Mouse (Mus musculus) midbrain, embryonic 12.5 days (tissue): Measurements from ENCODE around the gene Aldh3b2. TPM values are rescaled to one million over a fixed set of nuclear protein-coding genes. Genes with fewer than 3 reads are reported as not detected.

Experiments used
- ATAC-seq: fragments of 200-750 bp; cut with Nextera tagmentation; 2 replicates; pipeline ENCODE4 v1.8.0; 2017; ENCODE audit warnings: low read depth, moderate TSS enrichment, moderate library complexity; ENCODE audit not compliant: low FRiP score
- H3K27ac ChIP-seq: fragments of 300-500 bp; sonication (generic); replicated peaks from 2 replicates; pipeline ENCODE4 v1.5.1; 2016; ENCODE audit warnings: mild to moderate bottlenecking
- H3K27me3 ChIP-seq: fragments of 300-500 bp; sonication (generic); 2 replicates; pipeline ENCODE4 v1.6.1; 2016; ENCODE audit warnings: mild to moderate bottlenecking
- H3K36me3 ChIP-seq: fragments of 300-500 bp; sonication (generic); 2 replicates; pipeline ENCODE4 v1.6.1; 2016
- H3K4me1 ChIP-seq: fragments of 300-500 bp; sonication (generic); 2 replicates; pipeline ENCODE4 v1.6.1; 2016
- H3K4me2 ChIP-seq: fragments of 300-500 bp; sonication (generic); replicated peaks from 2 replicates; pipeline ENCODE4 v1.6.1; 2016; ENCODE audit warnings: mild to moderate bottlenecking, moderate library complexity
- H3K4me3 ChIP-seq: fragments of 300-500 bp; sonication (generic); 2 replicates; pipeline ENCODE4 v1.5.1; 2016; ENCODE audit warnings: mild to moderate bottlenecking
- H3K9ac ChIP-seq: fragments of 300-500 bp; sonication (generic); replicated peaks from 2 replicates; pipeline ENCODE4 v1.6.1; 2016; ENCODE audit warnings: mild to moderate bottlenecking, moderate library complexity
- H3K9me3 ChIP-seq: fragments of 300-500 bp; sonication (generic); 2 replicates; pipeline ENCODE4 v1.6.1; 2016; ENCODE audit warnings: mild to moderate bottlenecking
- WGBS: fragments of 180-500 bp; shearing (Covaris S2); methylation state at CpG from one replicate; pipeline ENCODE4 v1.1.7; 2016; 5-methylcytosine and 5-hydroxymethylcytosine counted together
- polyA plus RNA-seq: library from polyadenylated mRNA; unstranded; fragments of >200 nt; fragmentation: Nextera tagmentation; extraction: Ambion mirVana; gene quantifications from 2 replicates; pipeline ENCODE4 v1.2.1, GENCODE M21; 2016

The Aldh3b2 gene
- polyA plus RNA-seq = 0.62 and 1.0 TPM in 2 replicates

- Histone ChIP-seq H3K4me1 (no peaks in the 10 kb centered on the region), H3K9me3 (no peaks in the 10 kb centered on the region), H3K4me3 (no peak within 1 kb of the TSS), H3K9ac (no peak within 1 kb of the TSS), H3K27me3 (no peaks in the 10 kb centered on the region), H3K36me3 (no peaks in the 10 kb centered on the region), H3K4me2 (no peak within 1 kb of the TSS), H3K27ac (no peak within 1 kb of the TSS)
- 64% methylated on average over 9 of the region's 9 CpGs for WGBS
- no peak for ATAC-seq
Measured at GRCm38 (mm10) chr19:3972229-3972628, at the start of gene Aldh3b2. TSS of gene Aldh3b2 (plus strand) at chr19:3972328.

- 63% methylated on average over 10 of the region's 10 CpGs for WGBS
- ATAC-seq = no peak
- Histone ChIP-seq H3K36me3 (no peaks in the 10 kb centered on the region), H3K9ac (no peak overlapping the region; the same call in 1 of the 2 replicates), H3K4me3 (no peak overlapping the region), H3K27me3 (no peaks in the 10 kb centered on the region), H3K4me2 (no peak overlapping the region), H3K9me3 (no peaks in the 10 kb centered on the region), H3K4me1 (no peaks in the 10 kb centered on the region), H3K27ac (no peak overlapping the region)
Measured at GRCm38 (mm10) chr19:3922661-3923371, 49.3 kb upstream of the Aldh3b2 start.

- H3K9ac ChIP-seq = no peak overlapping the region
- no peaks in the 10 kb centered on the region for H3K27me3 ChIP-seq
- ATAC-seq = no peak
- H3K36me3 ChIP-seq = no peaks in the 10 kb centered on the region
- no peaks in the 10 kb centered on the region for H3K4me1 ChIP-seq
- WGBS = 56% methylated on average over 13 of the region's 13 CpGs
- no peak overlapping the region for H3K27ac ChIP-seq
- no peaks in the 10 kb centered on the region for H3K9me3 ChIP-seq
- no peak overlapping the region for H3K4me3 ChIP-seq
- H3K4me2 ChIP-seq = no peak overlapping the region
Measured at GRCm38 (mm10) chr19:3923586-3923985, 48.5 kb upstream of the Aldh3b2 start.

- no peak overlapping the region for H3K9ac ChIP-seq
- H3K27ac ChIP-seq = no peak overlapping the region
- WGBS = 74% methylated on average over 8 of the region's 8 CpGs
Measured at GRCm38 (mm10) chr19:3924190-3924589, 47.9 kb upstream of the Aldh3b2 start.

GRCm38 (mm10) chr19:3924868-3925267 lies 47.3 kb upstream of the Aldh3b2 start:
- no peak for ATAC-seq
- H3K4me2 ChIP-seq = no peak overlapping the region

More at GRCm38 (mm10) chr19:3924190-3924589, 47.9 kb upstream of the Aldh3b2 start:
- Histone ChIP-seq H3K36me3 (no peaks in the 10 kb centered on the region), H3K4me2 (no peak overlapping the region), H3K4me3 (no peak overlapping the region), H3K4me1 (peaks cover 2% of the 10 kb centered on the region; the same call in 1 of the 2 replicates), H3K9me3 (no peaks in the 10 kb centered on the region), H3K27me3 (no peaks in the 10 kb centered on the region)
- no peak for ATAC-seq

GRCm38 (mm10) chr19:3925859-3926258 lies 46.3 kb upstream of the Aldh3b2 start:
- no peaks in the 10 kb centered on the region for H3K27me3 ChIP-seq
- no peaks in the 10 kb centered on the region for H3K36me3 ChIP-seq
- H3K4me3 ChIP-seq = no peak overlapping the region
- ATAC-seq = no peak
- no peak overlapping the region for H3K4me2 ChIP-seq
- no peak overlapping the region for H3K9ac ChIP-seq
- no peak overlapping the region for H3K27ac ChIP-seq
- 75% methylated on average over 6 of the region's 6 CpGs for WGBS
- H3K4me1 ChIP-seq = peaks cover 6% of the 10 kb centered on the region; the same call in 1 of the 2 replicates
- H3K9me3 ChIP-seq = no peaks in the 10 kb centered on the region

More at GRCm38 (mm10) chr19:3924868-3925267, 47.3 kb upstream of the Aldh3b2 start:
- Histone ChIP-seq H3K36me3 (no peaks in the 10 kb centered on the region), H3K4me1 (peaks cover 6% of the 10 kb centered on the region; the same call in 1 of the 2 replicates), H3K27ac (no peak overlapping the region), H3K9ac (no peak overlapping the region), H3K4me3 (no peak overlapping the region), H3K9me3 (no peaks in the 10 kb centered on the region), H3K27me3 (no peaks in the 10 kb centered on the region)
- 91% methylated on average over 7 of the region's 7 CpGs for WGBS

- Histone ChIP-seq H3K36me3 (no peaks in the 10 kb centered on the region), H3K9me3 (no peaks in the 10 kb centered on the region), H3K27ac (no peak overlapping the region), H3K27me3 (no peaks in the 10 kb centered on the region), H3K9ac (no peak overlapping the region), H3K4me3 (no peak overlapping the region), H3K4me1 (peaks cover 6% of the 10 kb centered on the region; the same call in 1 of the 2 replicates), H3K4me2 (no peak overlapping the region)
- no peak for ATAC-seq
- 75% methylated on average over 3 of the region's 3 CpGs for WGBS
Measured at GRCm38 (mm10) chr19:3926279-3926678, 45.8 kb upstream of the Aldh3b2 start.

- no peak for ATAC-seq
- no peak overlapping the region for H3K4me2 ChIP-seq
- H3K27ac ChIP-seq = no peak overlapping the region
- peaks cover 6% of the 10 kb centered on the region; the same call in 1 of the 2 replicates for H3K4me1 ChIP-seq
- no peak overlapping the region for H3K9ac ChIP-seq
- WGBS = 59% methylated on average over 6 of the region's 6 CpGs
- H3K27me3 ChIP-seq = no peaks in the 10 kb centered on the region
- H3K4me3 ChIP-seq = no peak overlapping the region
- no peaks in the 10 kb centered on the region for H3K9me3 ChIP-seq
- no peaks in the 10 kb centered on the region for H3K36me3 ChIP-seq
Measured at GRCm38 (mm10) chr19:3926685-3927084, 45.4 kb upstream of the Aldh3b2 start.

- H3K4me2 ChIP-seq = no peak overlapping the region
- no peak overlapping the region for H3K9ac ChIP-seq
- ATAC-seq = no peak
- peaks cover 6% of the 10 kb centered on the region; the same call in 1 of the 2 replicates for H3K4me1 ChIP-seq
- 83% methylated on average over 4 of the region's 4 CpGs for WGBS
- H3K27ac ChIP-seq = no peak overlapping the region
- no peaks in the 10 kb centered on the region for H3K36me3 ChIP-seq
- H3K4me3 ChIP-seq = no peak overlapping the region
- no peaks in the 10 kb centered on the region for H3K27me3 ChIP-seq
- no peaks in the 10 kb centered on the region for H3K9me3 ChIP-seq
Measured at GRCm38 (mm10) chr19:3927989-3928388, 44.1 kb upstream of the Aldh3b2 start.

- Histone ChIP-seq H3K36me3 (no peaks in the 10 kb centered on the region), H3K27me3 (no peaks in the 10 kb centered on the region), H3K4me2 (no peak overlapping the region), H3K4me1 (peaks cover 6% of the 10 kb centered on the region; the same call in 1 of the 2 replicates), H3K9ac (no peak overlapping the region), H3K27ac (no peak overlapping the region), H3K4me3 (no peak overlapping the region), H3K9me3 (no peaks in the 10 kb centered on the region)
- ATAC-seq = no peak
- WGBS = 82% methylated on average over 4 of the region's 4 CpGs
Measured at GRCm38 (mm10) chr19:3928779-3929178, 43.3 kb upstream of the Aldh3b2 start.

GRCm38 (mm10) chr19:3929211-3929941 lies 42.8 kb upstream of the Aldh3b2 start, which contains the start of gene Aldh3b1:
TSS of gene Aldh3b1 (minus strand) at chr19:3929808.
- 65% methylated on average over 12 of the region's 12 CpGs for WGBS
- H3K4me3 ChIP-seq = no peak within 1 kb of the TSS
- H3K4me2 ChIP-seq = no peak within 1 kb of the TSS
- H3K9me3 ChIP-seq = no peaks in the 10 kb centered on the region
- 0 out of 2 replicates have a peak within 1 kb of the TSS, but pooled peaks have one; percentile 0 for H3K9ac ChIP-seq
- no peaks in the 10 kb centered on the region for H3K27me3 ChIP-seq
- H3K36me3 ChIP-seq = no peaks in the 10 kb centered on the region
- H3K27ac ChIP-seq = no peak within 1 kb of the TSS; the same call in 1 of the 2 replicates
- H3K4me1 ChIP-seq = peaks cover 6% of the 10 kb centered on the region; the same call in 1 of the 2 replicates
- ATAC-seq = no peak
